Mouse (Mus musculus) WW6 (cell line): ENCODE measurements around the gene Krt81.

Source experiments
- DNase-seq: peaks from one replicate; pipeline ENCODE4 v3.0.0-alpha.2; 2013; ENCODE audit warnings: low read depth, low spot score

The Krt81 gene

GRCm38 (mm10) chr15:101463651-101464050 is at the start of gene Krt81:
TSS of gene Krt81 (minus strand) at chr15:101463751.
- no peak for DNase-seq

- no peak for DNase-seq
These were observed 44.7 kb upstream of the Krt81 start for GRCm38 (mm10) chr15:101508247-101508646.

GRCm38 (mm10) chr15:101506896-101507758 is 43.6 kb upstream of the Krt81 start:
- no peak for DNase-seq

GRCm38 (mm10) chr15:101497181-101497580 is 33.6 kb upstream of the Krt81 start:
- DNase-seq, result no peak

GRCm38 (mm10) chr15:101495266-101495665 is 31.7 kb upstream of the Krt81 start:
- DNase-seq, result no peak

- DNase-seq, result no peak
These were observed 30.7 kb upstream of the Krt81 start for GRCm38 (mm10) chr15:101494203-101494602.

GRCm38 (mm10) chr15:101493713-101494112 is 30.2 kb upstream of the Krt81 start:
- no peak for DNase-seq

- DNase-seq, result no peak
These were observed 29.2 kb upstream of the Krt81 start for GRCm38 (mm10) chr15:101492718-101493117.

- no peak for DNase-seq
These were observed 27.9 kb upstream of the Krt81 start, which contains the start of gene Krt83 for GRCm38 (mm10) chr15:101491431-101491830. TSS of gene Krt83 (minus strand) at chr15:101491512.

- DNase-seq, result no peak
These were observed 22.5 kb upstream of the Krt81 start for GRCm38 (mm10) chr15:101485911-101486635.

GRCm38 (mm10) chr15:101484939-101485338 is 21.4 kb upstream of the Krt81 start:
- no peak for DNase-seq

GRCm38 (mm10) chr15:101483646-101484045 is 20.1 kb upstream of the Krt81 start:
- no peak for DNase-seq

- DNase-seq, result no peak
These were observed 18.5 kb upstream of the Krt81 start for GRCm38 (mm10) chr15:101482056-101482455.

- DNase-seq, result no peak
These were observed 16.1 kb upstream of the Krt81 start for GRCm38 (mm10) chr15:101479666-101480060.

GRCm38 (mm10) chr15:101479007-101479665 is 15.6 kb upstream of the Krt81 start:
- DNase-seq, result peak; percentile 46

GRCm38 (mm10) chr15:101472952-101473528 is 9.5 kb upstream of the Krt81 start, which contains the start of gene Krt86:
TSS of gene Krt86 (plus strand) at chr15:101473478.
- DNase-seq, result no peak

- DNase-seq, result no peak
These were observed 5.5 kb upstream of the Krt81 start for GRCm38 (mm10) chr15:101469093-101469492.

- DNase-seq, result no peak
These were observed 4.3 kb downstream of the Krt81 start for GRCm38 (mm10) chr15:101459283-101459682.

- no peak for DNase-seq
These were observed 5.1 kb downstream of the Krt81 start for GRCm38 (mm10) chr15:101458361-101458930.

GRCm38 (mm10) chr15:101455891-101456290 is 7.7 kb downstream of the Krt81 start:
- no peak for DNase-seq

GRCm38 (mm10) chr15:101455292-101455691 is 8.3 kb downstream of the Krt81 start:
- DNase-seq, result no peak
